Comparison of ENCODE assay signal across 10 mouse cellular contexts in the genomic region with DNA sequence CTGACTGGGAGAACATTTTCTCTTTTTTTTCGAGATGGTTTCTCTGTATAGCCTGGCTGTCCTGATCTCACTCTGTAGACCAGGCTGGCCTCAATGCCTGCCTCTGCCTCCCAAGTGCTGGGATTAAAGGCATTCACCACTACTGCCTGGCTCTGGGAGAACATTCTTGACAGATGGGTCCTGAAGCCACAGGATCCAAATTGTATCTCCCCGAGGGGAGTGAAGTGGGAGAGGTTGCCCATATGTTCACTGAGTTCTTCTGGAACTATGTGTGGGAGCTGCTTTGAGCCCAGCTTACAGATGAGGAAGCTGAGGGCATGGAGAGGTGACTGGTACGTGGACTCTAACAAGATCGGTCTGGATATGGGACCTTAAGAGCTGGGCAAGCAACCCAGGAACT. TPM values are rescaled to one million over a fixed set of nuclear protein-coding genes. Genes with fewer than 3 reads are reported as not detected.
DNase-seq lines count a peak whose midpoint lies in the region; ATAC-seq and TF ChIP-seq lines count a peak whose summit lies in the region.
"Had no signal": no experiment of that assay in that cellular context is flagged by ENCODE, and none has a peak within 500 bp of the region (broad histone marks: within the 10 kb centered on the region; RNA-seq: fewer than 3 reads in every experiment).

No protein-coding gene starts in this region.

- H3K4me1 ChIP-seq in heart, postnatal 0 days (ENCODE audit: control insufficient read depth, insufficient read depth) = no peaks in the 10 kb centered on the region
- H3K4me1 ChIP-seq in heart, embryonic 11.5 days (ENCODE audit: control insufficient read depth, insufficient read depth, low read length) = no peaks in the 10 kb centered on the region
- H3K4me1 ChIP-seq in embryonic facial prominence, embryonic 13.5 days = peaks cover 14% of the 10 kb centered on the region; the same call in 1 of the 2 replicates
- peaks cover 45% of the 10 kb centered on the region for H3K4me1 ChIP-seq in hindbrain, embryonic 13.5 days (replicated peaks)
- peaks cover 47% of the 10 kb centered on the region for H3K4me1 ChIP-seq in neural tube, embryonic 13.5 days (replicated peaks)

- H3K9ac ChIP-seq in heart, postnatal 0 days (replicated peaks; ENCODE audit: low read depth, low read length) = no peak overlapping the region
- no peak overlapping the region for H3K9ac ChIP-seq in heart, embryonic 11.5 days (ENCODE audit: low read depth, low read length)
- no peak overlapping the region for H3K9ac ChIP-seq in embryonic facial prominence, embryonic 13.5 days
- peak overlapping the region; percentile 97 for H3K9ac ChIP-seq in hindbrain, embryonic 13.5 days
- H3K9ac ChIP-seq in neural tube, embryonic 13.5 days = peak overlapping the region; percentile 99

- H3K4me3 ChIP-seq in heart, postnatal 0 days (ENCODE audit: low read depth, low read length) = no peak overlapping the region
- H3K4me3 ChIP-seq in heart, embryonic 11.5 days (ENCODE audit: low read depth, low read length) = no peak overlapping the region
- H3K4me3 ChIP-seq in embryonic facial prominence, embryonic 13.5 days = peak overlapping the region; percentile 63
- H3K4me3 ChIP-seq in hindbrain, embryonic 13.5 days = peak overlapping the region; percentile 73
- H3K4me3 ChIP-seq in neural tube, embryonic 13.5 days = peak overlapping the region; percentile 96

- DNase-seq in heart, postnatal 0 days (ENCODE audit: low spot score) = no peak
- DNase-seq in thymus, adult 18-20 months = no peak
- no peak for DNase-seq in embryo, embryonic 9.5 days (ENCODE audit: extremely low spot score)
- no peak for DNase-seq in ovary, postnatal 36 days (ENCODE audit: low spot score)
- DNase-seq: adrenal gland, adult 8-10 months; lung, adult 2 months had no signal

- no peaks in the 10 kb centered on the region for H3K9me3 ChIP-seq in heart, postnatal 0 days (replicated peaks; ENCODE audit: control insufficient read depth, low read length)
- H3K9me3 ChIP-seq in heart, embryonic 11.5 days (replicated peaks; ENCODE audit: control insufficient read depth, low read length) = no peaks in the 10 kb centered on the region
- H3K9me3 ChIP-seq in embryonic facial prominence, embryonic 13.5 days = no peaks in the 10 kb centered on the region
- H3K9me3 ChIP-seq in hindbrain, embryonic 13.5 days = no peaks in the 10 kb centered on the region
- no peaks in the 10 kb centered on the region for H3K9me3 ChIP-seq in neural tube, embryonic 13.5 days

- peaks cover 58% of the 10 kb centered on the region for H3K27me3 ChIP-seq in heart, postnatal 0 days (ENCODE audit: control insufficient read depth, insufficient read depth, low read length)
- H3K27me3 ChIP-seq in heart, embryonic 11.5 days (ENCODE audit: control insufficient read depth, insufficient read depth, low read length) = peaks cover 65% of the 10 kb centered on the region
- H3K27me3 ChIP-seq in embryonic facial prominence, embryonic 13.5 days = peaks cover 72% of the 10 kb centered on the region
- H3K27me3 ChIP-seq in hindbrain, embryonic 13.5 days = peaks cover 24% of the 10 kb centered on the region
- H3K27me3 ChIP-seq in neural tube, embryonic 13.5 days = peaks cover 25% of the 10 kb centered on the region

- peak overlapping the region; percentile 65; the same call in 1 of the 2 replicates for H3K4me2 ChIP-seq in heart, postnatal 0 days (ENCODE audit: low read depth, low read length)
- no peak overlapping the region for H3K4me2 ChIP-seq in heart, embryonic 11.5 days
- peak overlapping the region; percentile 80 for H3K4me2 ChIP-seq in embryonic facial prominence, embryonic 13.5 days
- H3K4me2 ChIP-seq in hindbrain, embryonic 13.5 days = peak overlapping the region; percentile 87
- H3K4me2 ChIP-seq in neural tube, embryonic 13.5 days = peak overlapping the region; percentile 79

- WGBS in heart, postnatal 0 days = 75% methylated on average over 4 of the region's 4 CpGs
- WGBS in heart, embryonic 11.5 days (ENCODE audit: insufficient replicate concordance) = 80% methylated on average over 4 of the region's 4 CpGs
- 86% methylated on average over 4 of the region's 4 CpGs for WGBS in embryonic facial prominence, embryonic 13.5 days
- WGBS in hindbrain, embryonic 13.5 days = 84% methylated on average over 4 of the region's 4 CpGs
- WGBS in neural tube, embryonic 13.5 days = 82% methylated on average over 4 of the region's 4 CpGs

- TF ChIP-seq EP300 in heart, postnatal 0 days (IDR thresholded peaks at IDR 0.05; ENCODE audit: low read depth) = no peak

- no peak overlapping the region for H3K27ac ChIP-seq in heart, postnatal 0 days (ENCODE audit: low read depth)
- no peak overlapping the region for H3K27ac ChIP-seq in heart, embryonic 11.5 days (ENCODE audit: low read depth, low read length)
- no peak overlapping the region for H3K27ac ChIP-seq in embryonic facial prominence, embryonic 13.5 days
- H3K27ac ChIP-seq in hindbrain, embryonic 13.5 days = peak overlapping the region; percentile 92
- peak overlapping the region; percentile 94; the same call in 1 of the 2 replicates for H3K27ac ChIP-seq in neural tube, embryonic 13.5 days (replicated peaks)

- H3K36me3 ChIP-seq in heart, postnatal 0 days (replicated peaks; ENCODE audit: control insufficient read depth, insufficient read depth, low read length) = no peaks in the 10 kb centered on the region
- no peaks in the 10 kb centered on the region for H3K36me3 ChIP-seq in heart, embryonic 11.5 days (ENCODE audit: control insufficient read depth, insufficient read depth, low read length)
- H3K36me3 ChIP-seq in embryonic facial prominence, embryonic 13.5 days = no peaks in the 10 kb centered on the region
- H3K36me3 ChIP-seq in hindbrain, embryonic 13.5 days = peaks cover 30% of the 10 kb centered on the region
- peaks cover 27% of the 10 kb centered on the region for H3K36me3 ChIP-seq in neural tube, embryonic 13.5 days

- TF ChIP-seq CTCF in heart, postnatal 0 days (IDR thresholded peaks at IDR 0.05; ENCODE audit: low read depth) = no peak

- no peak for ATAC-seq in heart, postnatal 0 days (ENCODE audit: insufficient read depth, low read depth)
- ATAC-seq in heart, embryonic 11.5 days (replicated peaks; ENCODE audit: insufficient number of reproducible peaks, low FRiP score, low TSS enrichment) = no peak
- ATAC-seq in embryonic facial prominence, embryonic 13.5 days (ENCODE audit: insufficient number of reproducible peaks, insufficient read depth, low FRiP score, low TSS enrichment, low read depth) = no peak
- ATAC-seq in hindbrain, embryonic 13.5 days (ENCODE audit: low FRiP score) = no peak
- ATAC-seq in neural tube, embryonic 13.5 days (ENCODE audit: low read depth) = no peak

RNA-seq across cellular contexts. Expression of a gene that starts 4.8 kb away (rescaled TPM):
- total RNA-seq in heart, postnatal 0 days (2014; rRNA removed; ENCODE audit: low replicate concordance) = 43.0 and 49.7 TPM in 2 replicates
- polyA plus RNA-seq in heart, postnatal 0 days (2015; fragmentation: Nextera tagmentation; extraction: Ambion mirVana) = 21.0 and 24.5 TPM in 2 replicates
- polyA plus RNA-seq in heart, embryonic 11.5 days (2014; fragmentation: Nextera tagmentation; extraction: Ambion mirVana) = 16.8 and 18.9 TPM in 2 replicates
- polyA plus RNA-seq in embryonic facial prominence, embryonic 13.5 days (2015; fragmentation: Nextera tagmentation; extraction: Ambion mirVana) = 42.5 and 48.9 TPM in 2 replicates
- 411 and 423 TPM in 2 replicates for polyA plus RNA-seq in hindbrain, embryonic 13.5 days (2015; fragmentation: Nextera tagmentation; extraction: Ambion mirVana)
- polyA plus RNA-seq in neural tube, embryonic 13.5 days (2015; fragmentation: Nextera tagmentation; extraction: Ambion mirVana) = 359 and 403 TPM in 2 replicates

RNA-seq across cellular contexts. Expression of a gene that starts 8.3 kb away (rescaled TPM):
- 7.9 and 44.8 TPM in 2 replicates for total RNA-seq in heart, postnatal 0 days (2014; rRNA removed; ENCODE audit: low replicate concordance)
- 3.5 and 4.2 TPM in 2 replicates for polyA plus RNA-seq in heart, postnatal 0 days (2015; fragmentation: Nextera tagmentation; extraction: Ambion mirVana)
- 0.18 and 0.20 TPM in 2 replicates for polyA plus RNA-seq in heart, embryonic 11.5 days (2014; fragmentation: Nextera tagmentation; extraction: Ambion mirVana)
- 0.87 and 1.1 TPM in 2 replicates for polyA plus RNA-seq in embryonic facial prominence, embryonic 13.5 days (2015; fragmentation: Nextera tagmentation; extraction: Ambion mirVana)
- polyA plus RNA-seq in hindbrain, embryonic 13.5 days (2015; fragmentation: Nextera tagmentation; extraction: Ambion mirVana) = 2.6 and 3.6 TPM in 2 replicates
- polyA plus RNA-seq in neural tube, embryonic 13.5 days (2015; fragmentation: Nextera tagmentation; extraction: Ambion mirVana) = 11.0 and 14.8 TPM in 2 replicates

RNA-seq across cellular contexts. Expression of a gene that starts 19.1 kb away (rescaled TPM):
- total RNA-seq in heart, postnatal 0 days (2014; rRNA removed; ENCODE audit: low replicate concordance) = not detected in 2 replicates
- polyA plus RNA-seq in heart, postnatal 0 days (2015; fragmentation: Nextera tagmentation; extraction: Ambion mirVana) = not detected in 2 replicates
- not detected in 2 replicates for polyA plus RNA-seq in heart, embryonic 11.5 days (2014; fragmentation: Nextera tagmentation; extraction: Ambion mirVana)
- polyA plus RNA-seq in embryonic facial prominence, embryonic 13.5 days (2015; fragmentation: Nextera tagmentation; extraction: Ambion mirVana) = 0.12 and 0.17 TPM in 2 replicates
- polyA plus RNA-seq in hindbrain, embryonic 13.5 days (2015; fragmentation: Nextera tagmentation; extraction: Ambion mirVana) = 0.19 TPM in 1 of 2 replicates, not detected in the other
- polyA plus RNA-seq in neural tube, embryonic 13.5 days (2015; fragmentation: Nextera tagmentation; extraction: Ambion mirVana) = 0.18 TPM in 1 of 2 replicates, not detected in the other

RNA-seq across cellular contexts. Expression of a gene that starts 24.5 kb away (rescaled TPM):
- 27.6 and 32.0 TPM in 2 replicates for total RNA-seq in heart, postnatal 0 days (2014; rRNA removed; ENCODE audit: low replicate concordance)
- 2.4 and 3.6 TPM in 2 replicates for polyA plus RNA-seq in heart, postnatal 0 days (2015; fragmentation: Nextera tagmentation; extraction: Ambion mirVana)
- 2.0 and 3.4 TPM in 2 replicates for polyA plus RNA-seq in heart, embryonic 11.5 days (2014; fragmentation: Nextera tagmentation; extraction: Ambion mirVana)
- polyA plus RNA-seq in embryonic facial prominence, embryonic 13.5 days (2015; fragmentation: Nextera tagmentation; extraction: Ambion mirVana) = 2.9 and 4.0 TPM in 2 replicates
- polyA plus RNA-seq in hindbrain, embryonic 13.5 days (2015; fragmentation: Nextera tagmentation; extraction: Ambion mirVana) = 10.0 and 11.6 TPM in 2 replicates
- polyA plus RNA-seq in neural tube, embryonic 13.5 days (2015; fragmentation: Nextera tagmentation; extraction: Ambion mirVana) = 9.8 and 10.2 TPM in 2 replicates

RNA-seq across cellular contexts. Expression of a gene that starts 31.9 kb away (rescaled TPM):
- 14.0 and 26.1 TPM in 2 replicates for total RNA-seq in heart, postnatal 0 days (2014; rRNA removed; ENCODE audit: low replicate concordance)
- 5.6 and 6.4 TPM in 2 replicates for polyA plus RNA-seq in heart, postnatal 0 days (2015; fragmentation: Nextera tagmentation; extraction: Ambion mirVana)
- polyA plus RNA-seq in heart, embryonic 11.5 days (2014; fragmentation: Nextera tagmentation; extraction: Ambion mirVana) = 16.0 and 18.2 TPM in 2 replicates
- 38.9 and 47.9 TPM in 2 replicates for polyA plus RNA-seq in embryonic facial prominence, embryonic 13.5 days (2015; fragmentation: Nextera tagmentation; extraction: Ambion mirVana)
- polyA plus RNA-seq in hindbrain, embryonic 13.5 days (2015; fragmentation: Nextera tagmentation; extraction: Ambion mirVana) = 9.6 and 16.5 TPM in 2 replicates
- polyA plus RNA-seq in neural tube, embryonic 13.5 days (2015; fragmentation: Nextera tagmentation; extraction: Ambion mirVana) = 9.9 and 11.3 TPM in 2 replicates

Comparison
In these comparisons a context has a peak if more than half of its experiments do, and no peak if none do; other contexts are left out.
1. H3K27ac ChIP-seq: peak in hindbrain, embryonic 13.5 days (single experiment) and neural tube, embryonic 13.5 days (single experiment); none in heart, postnatal 0 days (single experiment), heart, embryonic 11.5 days (single experiment) and embryonic facial prominence, embryonic 13.5 days (single experiment).
2. H3K4me3 ChIP-seq: peak in embryonic facial prominence, embryonic 13.5 days (single experiment), hindbrain, embryonic 13.5 days (single experiment) and neural tube, embryonic 13.5 days (single experiment); none in heart, postnatal 0 days (single experiment) and heart, embryonic 11.5 days (single experiment).
3. H3K9ac ChIP-seq: peak in hindbrain, embryonic 13.5 days (single experiment) and neural tube, embryonic 13.5 days (single experiment); none in heart, postnatal 0 days (single experiment), heart, embryonic 11.5 days (single experiment) and embryonic facial prominence, embryonic 13.5 days (single experiment).